Mouse (Mus musculus): ENCODE data around the gene Gm33543. TPM values are rescaled to one million over a fixed set of nuclear protein-coding genes. Genes with fewer than 3 reads are reported as not detected.

Gm33543 gene
- total and polyA plus RNA-seq, 3 experiments = not detected

- Histone ChIP-seq H3K4me3 (ENCODE audit: control insufficient read depth in 1 of 2, insufficient read depth in 1 of 2, low read depth in 2 of 2, low read length in 2 of 2) (no peak overlapping the region), H3K27ac (ENCODE audit: control insufficient read depth, low read depth, low read length) (no peak overlapping the region), H3K79me2 (ENCODE audit: control insufficient read depth, insufficient read depth, low read length, poor library complexity) (no peaks in the 10 kb centered on the region), H3K36me3 (ENCODE audit: control insufficient read depth in 1 of 2, insufficient read depth in 2 of 2, low read length in 2 of 2) (no peaks in the 10 kb centered on the region), H3K9me3 (replicated peaks; ENCODE audit: insufficient read depth, low read length) (no peaks in the 10 kb centered on the region), H3K4me1 (ENCODE audit: control insufficient read depth in 1 of 2, insufficient read depth in 2 of 2, low read length in 2 of 2) (no peaks in the 10 kb centered on the region), H3K9ac (ENCODE audit: control insufficient read depth, low read depth, low read length, poor library complexity, severe bottlenecking) (no peak overlapping the region), H3K27me3 (ENCODE audit: control insufficient read depth in 1 of 2, insufficient read depth in 2 of 2, low read length in 2 of 2) (peaks cover 0 to 2% of the 10 kb centered on the region in 2 experiments; a peak in 1 of 4 replicates)
- no peak for DNase-seq (ENCODE audit: low read depth, low spot score)
- TF ChIP-seq MAFK (IDR thresholded peaks at IDR 0.05; ENCODE audit: borderline replicate concordance, low read depth, low read length) = no peak
- TF ChIP-seq BHLHE40 (IDR thresholded peaks at IDR 0.05; ENCODE audit: borderline replicate concordance, low read depth, low read length) = no peak
- no peak for TF ChIP-seq CHD2 (IDR thresholded peaks at IDR 0.05; ENCODE audit: low read length)
- no peak for TF ChIP-seq ETS1 (IDR thresholded peaks at IDR 0.05; ENCODE audit: low read depth, low read length)
- TF ChIP-seq TAL1 (IDR thresholded peaks at IDR 0.05; ENCODE audit: low read length) = no peak
- TF ChIP-seq CTCF (IDR thresholded peaks at IDR 0.05 in 2 of 3, conservative IDR thresholded peaks at IDR 0.05 in 1 of 3; ENCODE audit: control insufficient read depth in 1 of 3, insufficient read depth in 1 of 3, low read depth in 2 of 3, low read length in 3 of 3, poor library complexity in 1 of 3, severe bottlenecking in 1 of 3) = no peak
- no peak for TF ChIP-seq ELF1 (IDR thresholded peaks at IDR 0.05; ENCODE audit: low read depth, low read length)
- no peak for TF ChIP-seq UBTF (IDR thresholded peaks at IDR 0.05; ENCODE audit: borderline replicate concordance, insufficient read depth, low read depth, low read length)
- TF ChIP-seq CHD1 (IDR thresholded peaks at IDR 0.05; ENCODE audit: low read depth, low read length) = no peak
- no peak for TF ChIP-seq MEF2A (IDR thresholded peaks at IDR 0.05; ENCODE audit: extremely low read depth, insufficient replicate concordance, low read depth, low read length, poor library complexity, severe bottlenecking)
- no peak for TF ChIP-seq ZNF384 (IDR thresholded peaks at IDR 0.05; ENCODE audit: low read depth, low read length)
- TF ChIP-seq MAX (IDR thresholded peaks at IDR 0.05; ENCODE audit: low read length) = no peak
- no peak for TF ChIP-seq RAD21 (IDR thresholded peaks at IDR 0.05; ENCODE audit: low read depth, low read length)
- TF ChIP-seq TBP (IDR thresholded peaks at IDR 0.05; ENCODE audit: low read depth, low read length) = no peak
- TF ChIP-seq SIN3A (IDR thresholded peaks at IDR 0.05; ENCODE audit: low read length) = no peak
- TF ChIP-seq HCFC1 (IDR thresholded peaks at IDR 0.05; ENCODE audit: low read depth, low read length) = no peak
- TF ChIP-seq E2F4 (IDR thresholded peaks at IDR 0.05; ENCODE audit: borderline replicate concordance, low read depth, low read length) = no peak
- TF ChIP-seq EP300 (IDR thresholded peaks at IDR 0.05; ENCODE audit: low read depth in 1 of 2, low read length in 2 of 2) = no peak
- no peak for TF ChIP-seq ZKSCAN1 (IDR thresholded peaks at IDR 0.05; ENCODE audit: low read depth, low read length)
Observed at GRCm38 (mm10) chr10:95867596-95867995, 24.9 kb upstream of the Gm33543 start.

- Histone ChIP-seq H3K27ac (ENCODE audit: control insufficient read depth, low read depth, low read length) (no peak overlapping the region), H3K4me1 (ENCODE audit: control insufficient read depth in 1 of 2, insufficient read depth in 2 of 2, low read length in 2 of 2) (no peaks in the 10 kb centered on the region), H3K79me2 (ENCODE audit: control insufficient read depth, insufficient read depth, low read length, poor library complexity) (no peaks in the 10 kb centered on the region), H3K27me3 (ENCODE audit: control insufficient read depth in 1 of 2, insufficient read depth in 2 of 2, low read length in 2 of 2) (0 out of 4 replicates have a peak, but pooled peaks cover 0 to 2% of the 10 kb centered on the region in 2 experiments), H3K36me3 (ENCODE audit: control insufficient read depth in 1 of 2, insufficient read depth in 2 of 2, low read length in 2 of 2) (no peaks in the 10 kb centered on the region), H3K9ac (ENCODE audit: control insufficient read depth, low read depth, low read length, poor library complexity, severe bottlenecking) (no peak overlapping the region), H3K9me3 (replicated peaks; ENCODE audit: insufficient read depth, low read length) (no peaks in the 10 kb centered on the region), H3K4me3 (ENCODE audit: control insufficient read depth in 1 of 2, insufficient read depth in 1 of 2, low read depth in 2 of 2, low read length in 2 of 2) (no peak overlapping the region)
- DNase-seq (ENCODE audit: low read depth, low spot score) = no peak
- TF ChIP-seq NELFE (IDR thresholded peaks at IDR 0.05; ENCODE audit: low read depth, low read length) (no peak), RCOR1 (IDR thresholded peaks at IDR 0.05; ENCODE audit: low read depth, low read length) (no peak), GATA1 (IDR thresholded peaks at IDR 0.05; ENCODE audit: low read depth, low read length) (no peak), USF1 (IDR thresholded peaks at IDR 0.05; ENCODE audit: low read depth, low read length) (no peak), ELF1 (IDR thresholded peaks at IDR 0.05; ENCODE audit: low read depth, low read length) (no peak)
Observed at GRCm38 (mm10) chr10:95864349-95865124, 21.8 kb upstream of the Gm33543 start.

All from MEL (cell line).